Mouse (Mus musculus) liver, embryonic 12.5 days (tissue): ENCODE measurements around the gene Emc10. TPM values are rescaled to one million over a fixed set of nuclear protein-coding genes. Genes with fewer than 3 reads are reported as not detected.
A peak's percentile ranks its signal among the peaks of the same experiment; 100 is the strongest.

ENCODE experiments used
- ATAC-seq: fragments of 200-750 bp; cut with Nextera tagmentation; 2 replicates; pipeline ENCODE4 v1.8.0; 2017; ENCODE audit warnings: moderate number of reproducible peaks, mild to moderate bottlenecking, moderate library complexity
- H3K27ac ChIP-seq: fragments of 300-500 bp; sonication (generic); 2 replicates; pipeline ENCODE4 v1.5.1; 2016; ENCODE audit warnings: mild to moderate bottlenecking
- H3K27me3 ChIP-seq: fragments of 300-500 bp; sonication (generic); replicated peaks from 2 replicates; pipeline ENCODE4 v1.6.1; 2016; ENCODE audit warnings: mild to moderate bottlenecking, moderate library complexity
- H3K36me3 ChIP-seq: fragments of 300-500 bp; sonication (generic); 2 replicates; pipeline ENCODE4 v1.6.1; 2016; ENCODE audit warnings: mild to moderate bottlenecking, moderate library complexity
- H3K4me1 ChIP-seq: fragments of 300-500 bp; sonication (generic); 2 replicates; pipeline ENCODE4 v1.6.1; 2016
- H3K4me2 ChIP-seq: fragments of 300-500 bp; sonication (generic); 2 replicates; pipeline ENCODE4 v1.6.1; 2016; ENCODE audit warnings: mild to moderate bottlenecking, moderate library complexity
- H3K4me3 ChIP-seq: fragments of 300-500 bp; sonication (generic); 2 replicates; pipeline ENCODE4 v1.5.1; 2016; ENCODE audit warnings: mild to moderate bottlenecking, moderate library complexity
- H3K9ac ChIP-seq: fragments of 300-500 bp; sonication (generic); 2 replicates; pipeline ENCODE4 v1.6.1; 2016; ENCODE audit warnings: mild to moderate bottlenecking, moderate library complexity
- H3K9me3 ChIP-seq: fragments of 300-500 bp; sonication (generic); replicated peaks from 2 replicates; pipeline ENCODE4 v1.6.1; 2016; ENCODE audit warnings: mild to moderate bottlenecking, moderate library complexity
- WGBS: fragments of 180-500 bp; shearing (Covaris S2); methylation state at CpG from one replicate; pipeline ENCODE4 v1.1.7; 2016; ENCODE audit not compliant: insufficient replicate concordance; 5-methylcytosine and 5-hydroxymethylcytosine counted together
- microRNA-seq: library from miRNA; unstranded; fragments of <30 nt; microRNA quantifications from one replicate; pipeline ENCODE4, GENCODE M21; 2017
- polyA plus RNA-seq: library from polyadenylated mRNA; unstranded; fragments of >200 nt; fragmentation: Nextera tagmentation; extraction: Ambion mirVana; gene quantifications from 2 replicates; pipeline ENCODE4 v1.2.1, GENCODE M21; 2016

The Emc10 gene
- polyA plus RNA-seq, 1 experiment from 2014 or later = 70.6 TPM

- H3K4me3 ChIP-seq = no peak overlapping the region
- no peak overlapping the region for H3K9ac ChIP-seq
- ATAC-seq = no peak
- no peak overlapping the region for H3K4me2 ChIP-seq
- WGBS = 34% methylated on average over 12 of the region's 12 CpGs
- 0 out of 2 replicates have a peak, but pooled peaks cover 7% of the 10 kb centered on the region for H3K4me1 ChIP-seq
- H3K27ac ChIP-seq = no peak overlapping the region
- H3K27me3 ChIP-seq = peaks cover 88% of the 10 kb centered on the region
- no peaks in the 10 kb centered on the region for H3K9me3 ChIP-seq
- no peaks in the 10 kb centered on the region for H3K36me3 ChIP-seq
Measured at GRCm38 (mm10) chr7:44446070-44446855, 50.1 kb downstream of the Emc10 start.

DNA sequence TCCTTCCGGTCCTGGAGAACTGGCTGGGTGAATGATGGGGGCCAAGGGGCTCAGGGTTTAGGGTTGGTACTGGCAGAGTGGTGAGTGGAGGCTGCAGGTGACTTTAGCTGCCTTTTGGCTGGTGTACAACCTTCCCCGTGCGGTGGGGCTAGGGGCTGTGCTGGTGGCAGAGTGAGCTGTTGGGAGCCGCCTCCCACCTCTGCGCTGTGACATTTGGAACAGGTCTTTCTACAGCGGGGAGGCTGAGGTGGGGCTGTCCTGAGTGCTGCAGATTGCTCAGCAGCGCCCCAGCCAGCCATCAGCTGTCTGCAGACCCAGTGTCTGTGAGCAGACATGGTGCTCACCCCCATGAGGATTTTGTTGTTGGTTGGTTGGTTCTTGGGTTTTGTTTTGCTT is 50.8 kb downstream of the Emc10 start:
- no peaks in the 10 kb centered on the region for H3K9me3 ChIP-seq
- H3K27ac ChIP-seq = no peak overlapping the region
- no peak overlapping the region for H3K4me2 ChIP-seq
- no peak for ATAC-seq
- H3K36me3 ChIP-seq = no peaks in the 10 kb centered on the region
- H3K4me1 ChIP-seq = 0 out of 2 replicates have a peak, but pooled peaks cover 7% of the 10 kb centered on the region
- no peak overlapping the region for H3K9ac ChIP-seq
- peaks cover 93% of the 10 kb centered on the region for H3K27me3 ChIP-seq
- no peak overlapping the region for H3K4me3 ChIP-seq
- 10% methylated on average over 7 of the region's 7 CpGs for WGBS

DNA sequence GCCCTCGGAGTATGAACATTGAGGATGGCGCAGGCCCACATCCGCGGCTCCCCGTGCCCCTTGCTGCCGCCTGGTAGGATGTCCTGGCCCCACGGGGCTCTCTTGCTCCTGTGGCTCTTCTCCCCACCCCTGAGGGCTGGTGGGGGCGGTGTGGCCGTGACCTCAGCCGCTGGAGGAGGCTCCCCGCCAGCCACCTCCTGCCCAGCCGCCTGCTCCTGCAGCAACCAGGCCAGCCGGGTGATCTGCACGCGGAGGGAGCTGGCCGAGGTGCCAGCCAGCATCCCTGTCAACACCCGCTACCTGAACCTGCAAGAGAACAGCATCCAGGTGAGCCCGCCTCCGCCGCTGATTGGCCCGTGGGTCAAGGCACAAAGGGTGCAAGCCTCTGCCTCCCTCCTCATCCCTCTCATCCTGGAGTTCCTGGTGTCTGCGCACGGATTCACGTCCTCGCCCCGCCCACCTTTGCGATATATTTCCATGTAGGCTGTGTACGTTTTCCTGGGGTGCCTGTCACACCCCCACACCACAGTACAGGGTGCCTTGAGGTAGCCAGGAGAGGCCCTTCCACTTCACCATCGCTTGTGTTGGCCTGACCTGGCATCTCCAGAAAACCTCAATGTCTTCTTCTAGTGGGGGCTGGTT is 51.3 kb downstream of the Emc10 start:
- Histone ChIP-seq H3K4me2 (no peak overlapping the region), H3K36me3 (no peaks in the 10 kb centered on the region), H3K9me3 (no peaks in the 10 kb centered on the region), H3K9ac (no peak overlapping the region), H3K4me1 (0 out of 2 replicates have a peak, but pooled peaks cover 7% of the 10 kb centered on the region), H3K27me3 (peaks cover 98% of the 10 kb centered on the region), H3K4me3 (no peak overlapping the region), H3K27ac (no peak overlapping the region)
- no peak for ATAC-seq
- WGBS = 11% methylated on average over 29 of the region's 29 CpGs

DNA sequence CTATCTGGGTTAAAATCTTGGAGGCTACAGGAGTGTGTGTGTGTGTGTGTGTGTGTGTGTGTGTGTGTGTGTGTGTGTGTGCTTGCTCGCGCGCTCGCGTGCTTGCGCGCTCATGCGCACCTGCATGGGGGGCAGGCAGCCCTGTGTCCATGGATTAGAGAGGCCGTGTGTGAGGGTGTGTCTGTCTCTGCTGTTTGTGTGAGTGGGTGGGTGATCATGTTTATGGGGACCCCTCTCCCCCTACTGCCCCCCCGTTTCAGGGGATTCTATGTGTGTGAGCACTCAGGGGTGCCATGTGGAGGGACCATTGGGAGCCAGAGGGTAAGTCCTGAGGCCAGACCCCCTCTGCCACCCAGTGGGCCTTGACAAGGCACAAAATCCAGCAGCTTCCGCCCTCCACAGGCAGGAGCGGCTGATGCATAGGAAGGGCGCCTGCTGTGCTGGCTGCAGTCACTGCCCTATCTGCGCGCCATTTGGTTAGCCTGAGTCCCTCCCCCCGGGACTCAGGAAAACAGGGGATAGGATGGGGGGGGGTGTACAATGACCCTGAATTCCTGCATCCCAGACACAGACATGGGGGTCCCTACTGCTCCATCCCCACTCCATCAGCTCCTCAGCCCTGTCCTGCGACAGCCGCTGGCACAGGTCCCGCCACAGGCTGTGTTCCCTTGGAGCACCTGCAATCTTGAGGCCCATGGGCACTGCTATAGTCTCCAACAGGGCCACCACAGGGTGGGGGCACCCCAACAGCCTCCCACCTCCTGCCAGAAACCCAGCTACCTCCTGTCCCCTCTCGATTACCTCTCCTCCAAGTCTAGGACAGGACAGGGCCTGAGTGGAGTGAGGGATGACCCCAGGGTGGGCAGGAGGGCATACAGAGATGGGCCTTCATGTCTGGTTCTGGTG is 52.8 kb downstream of the Emc10 start:
- no peak overlapping the region for H3K4me2 ChIP-seq
- WGBS = 12% methylated on average over 20 of the region's 20 CpGs

DNA sequence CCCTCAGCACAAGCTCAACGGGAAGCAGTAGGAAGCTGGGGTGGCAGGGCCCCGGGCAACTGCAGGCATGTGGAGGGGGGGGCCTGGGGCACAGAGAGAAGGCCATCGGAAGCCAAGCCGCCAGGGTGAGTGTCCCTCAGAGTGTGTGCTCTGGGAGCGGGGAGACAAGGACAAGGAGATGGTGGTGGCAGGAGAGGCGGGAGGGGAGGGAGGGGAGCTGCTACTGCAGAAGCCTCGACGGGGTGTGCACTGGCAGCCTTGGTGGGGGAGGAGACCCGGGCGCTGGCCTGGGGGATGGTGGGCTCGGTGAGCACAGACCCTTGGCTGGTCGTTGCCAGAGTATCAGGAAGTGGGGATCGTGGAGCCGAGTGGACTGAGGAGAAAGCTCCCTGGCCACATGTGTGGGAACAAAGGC is 53.9 kb downstream of the Emc10 start:
- no peaks in the 10 kb centered on the region for H3K36me3 ChIP-seq
- H3K9me3 ChIP-seq = no peaks in the 10 kb centered on the region
- H3K4me3 ChIP-seq = no peak overlapping the region
- ATAC-seq = no peak
- no peak overlapping the region for H3K27ac ChIP-seq
- H3K4me2 ChIP-seq = peak overlapping the region; percentile 14
- peaks cover 97% of the 10 kb centered on the region for H3K27me3 ChIP-seq
- H3K4me1 ChIP-seq = 0 out of 2 replicates have a peak, but pooled peaks cover 7% of the 10 kb centered on the region
- no peak overlapping the region for H3K9ac ChIP-seq
- WGBS = 4% methylated on average over 14 of the region's 14 CpGs

More for the DNA sequence above, 52.8 kb downstream of the Emc10 start:
- 0 out of 2 replicates have a peak, but pooled peaks cover 7% of the 10 kb centered on the region for H3K4me1 ChIP-seq
- no peaks in the 10 kb centered on the region for H3K9me3 ChIP-seq
- no peak overlapping the region for H3K27ac ChIP-seq
- H3K4me3 ChIP-seq = no peak overlapping the region
- H3K36me3 ChIP-seq = no peaks in the 10 kb centered on the region
- H3K9ac ChIP-seq = no peak overlapping the region
- ATAC-seq = no peak
- peaks cover 97% of the 10 kb centered on the region for H3K27me3 ChIP-seq

GRCm38 (mm10) chr7:44441648-44442109 is 54.6 kb downstream of the Emc10 start:
- peak overlapping the region; percentile 14 for H3K4me2 ChIP-seq
- H3K36me3 ChIP-seq = no peaks in the 10 kb centered on the region
- H3K9ac ChIP-seq = no peak overlapping the region
- no peak overlapping the region for H3K27ac ChIP-seq
- 3% methylated on average over 10 of the region's 14 CpGs for WGBS
- no peak overlapping the region for H3K4me3 ChIP-seq
- H3K4me1 ChIP-seq = peaks cover 12% of the 10 kb centered on the region
- ATAC-seq = no peak
- H3K9me3 ChIP-seq = no peaks in the 10 kb centered on the region
- H3K27me3 ChIP-seq = peaks cover 97% of the 10 kb centered on the region

GRCm38 (mm10) chr7:44441180-44441579 is 55.1 kb downstream of the Emc10 start:
- Histone ChIP-seq H3K4me2 (no peak overlapping the region), H3K9ac (no peak overlapping the region), H3K4me3 (no peak overlapping the region), H3K27ac (no peak overlapping the region), H3K4me1 (peaks cover 17% of the 10 kb centered on the region), H3K9me3 (no peaks in the 10 kb centered on the region), H3K27me3 (peaks cover 97% of the 10 kb centered on the region), H3K36me3 (no peaks in the 10 kb centered on the region)
- WGBS = 0% methylated on average over 1 of the region's 1 CpGs
- no peak for ATAC-seq

- H3K9me3 ChIP-seq = no peaks in the 10 kb centered on the region
- no peak overlapping the region for H3K9ac ChIP-seq
- H3K27ac ChIP-seq = no peak overlapping the region
- WGBS = 73% methylated on average over 1 of the region's 1 CpGs
- no peaks in the 10 kb centered on the region for H3K36me3 ChIP-seq
- no peak overlapping the region for H3K4me2 ChIP-seq
- H3K4me3 ChIP-seq = no peak overlapping the region
- H3K4me1 ChIP-seq = peaks cover 22% of the 10 kb centered on the region
- no peak for ATAC-seq
- H3K27me3 ChIP-seq = peaks cover 97% of the 10 kb centered on the region
Measured at GRCm38 (mm10) chr7:44440479-44440878, 55.9 kb downstream of the Emc10 start.

Small RNA genes within 50 kb of the gene (microRNA-seq; reads per million reads assigned to microRNA genes)
- gene Mir7052 (2.5 reads per million), gene Mir7053 (1.1 reads per million)

Other genes with a start within 250 kb of the Emc10 start
- 1.8 and 1.9 TPM in 2 replicates for gene 1700028J19Rik, start 249.8 kb downstream of the Emc10 start, polyA plus RNA-seq
- gene 2410002F23Rik, start 249.8 kb downstream of the Emc10 start, polyA plus RNA-seq = 64.3 and 66.7 TPM in 2 replicates
- gene Acp4, start 239.2 kb downstream of the Emc10 start, polyA plus RNA-seq = not detected in 2 replicates
- gene Gm15517, start 235.1 kb downstream of the Emc10 start, polyA plus RNA-seq = not detected in 2 replicates
- gene Clec11a, start 189.6 kb downstream of the Emc10 start, polyA plus RNA-seq = 0.50 and 0.55 TPM in 2 replicates
- 0.10 and 0.18 TPM in 2 replicates for gene Shank1, start 186.3 kb downstream of the Emc10 start, polyA plus RNA-seq
- gene Syt3, start 112.4 kb downstream of the Emc10 start, polyA plus RNA-seq = 0.05 and 0.11 TPM in 2 replicates
- 0.38 TPM in 1 of 2 replicates, not detected in the other for gene 1700008O03Rik, start 110.7 kb downstream of the Emc10 start, polyA plus RNA-seq
- 0.07 TPM in 1 of 2 replicates, not detected in the other for gene Lrrc4b, start 67.5 kb downstream of the Emc10 start, polyA plus RNA-seq
- gene Aspdh, start 31.1 kb downstream of the Emc10 start, polyA plus RNA-seq = 5.5 and 6.4 TPM in 2 replicates
- 189 and 194 TPM in 2 replicates for gene Josd2, start 28.5 kb downstream of the Emc10 start, polyA plus RNA-seq
- gene Fam71e1, start 52 bp upstream of the Emc10 start, polyA plus RNA-seq = 2.8 and 3.3 TPM in 2 replicates
- not detected in 2 replicates for gene Mybpc2, start 28.1 kb upstream of the Emc10 start, polyA plus RNA-seq
- 0.08 TPM in 1 of 2 replicates, not detected in the other for gene Spib, start 35.5 kb upstream of the Emc10 start, polyA plus RNA-seq
- 94.2 and 94.3 TPM in 2 replicates for gene Pold1, start 52.3 kb upstream of the Emc10 start, polyA plus RNA-seq
- gene Nr1h2, start 57.4 kb upstream of the Emc10 start, polyA plus RNA-seq = 51.9 and 54.1 TPM in 2 replicates
- 2.5 and 3.1 TPM in 2 replicates for gene Napsa, start 75.9 kb upstream of the Emc10 start, polyA plus RNA-seq
- gene Kcnc3, start 94.1 kb upstream of the Emc10 start, polyA plus RNA-seq = 0.13 and 0.24 TPM in 2 replicates
- gene Myh14, start 174.3 kb upstream of the Emc10 start, polyA plus RNA-seq = 0.13 and 0.35 TPM in 2 replicates
- not detected in 2 replicates for gene Izumo2, start 212.2 kb upstream of the Emc10 start, polyA plus RNA-seq